Mouse (Mus musculus) olfactory bulb, adult 2 months (tissue): ENCODE measurements around the gene Fars2. TPM values are rescaled to one million over a fixed set of nuclear protein-coding genes. Genes with fewer than 3 reads are reported as not detected.

ENCODE experiments used
- H3K27ac ChIP-seq: fragments of 200-500 bp; 2 replicates; pipeline ENCODE4 v1.5.1; 2012; ENCODE audit warnings: low read depth, low read length; ENCODE audit not compliant: insufficient read depth
- H3K4me1 ChIP-seq: fragments of 200-500 bp; 2 replicates; pipeline ENCODE4 v1.6.1; 2012; ENCODE audit warnings: low read length; ENCODE audit not compliant: control insufficient read depth, insufficient read depth
- H3K4me3 ChIP-seq: fragments of 200-500 bp; 2 replicates; pipeline ENCODE4 v1.5.1; 2012; ENCODE audit warnings: mild to moderate bottlenecking, low read depth, low read length, moderate library complexity; ENCODE audit not compliant: insufficient read depth
- CTCF ChIP-seq: fragments of 200-500 bp; IDR thresholded peaks from 2 replicates; pipeline ENCODE4 v1.5.1; 2012; ENCODE audit warnings: low read depth, mild to moderate bottlenecking, low read length, moderate library complexity; ENCODE audit not compliant: insufficient read depth
- POLR2A ChIP-seq: fragments of 200-500 bp; IDR thresholded peaks from 2 replicates; pipeline ENCODE4 v1.6.1; 2012; ENCODE audit warnings: mild to moderate bottlenecking, low read depth, low read length, moderate library complexity; ENCODE audit not compliant: insufficient read depth
- WGBS: fragments of 180-500 bp; shearing (Covaris S2); methylation state at CpG from one replicate; pipeline ENCODE4 v1.1.7; 2018; 5-methylcytosine and 5-hydroxymethylcytosine counted together
- polyA plus RNA-seq: library from polyadenylated mRNA; stranded (reverse); fragments of >200 nt; gene quantifications from 2 replicates; pipeline ENCODE4 v1.2.4, GENCODE M21; 2012; ENCODE audit warnings: low replicate concordance; ENCODE audit not compliant: missing spikeins, insufficient read depth, insufficient read length

Fars2 gene
- polyA plus RNA-seq, 1 experiment: not detected

DNA sequence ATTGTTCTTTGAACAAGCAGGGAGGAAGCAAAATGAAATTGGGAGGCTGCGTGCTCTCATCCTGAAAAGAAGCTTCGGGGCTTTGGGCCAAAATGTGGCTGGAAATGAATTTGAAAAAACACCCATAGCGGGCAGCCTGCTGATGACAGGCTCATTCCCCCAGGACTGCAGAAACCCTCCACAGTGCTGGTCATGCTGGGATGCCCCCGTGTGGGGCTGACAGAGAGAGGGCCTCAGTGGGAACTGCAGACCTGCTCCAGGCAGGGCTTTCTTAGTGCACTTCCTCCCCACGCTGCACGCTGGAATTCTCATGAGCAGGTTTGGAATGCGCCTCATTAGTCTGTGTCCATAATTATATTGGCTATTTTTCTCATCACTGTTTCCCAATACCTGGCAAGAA, 373.4 kb downstream of the Fars2 start:
- Histone ChIP-seq H3K4me3 (no peak overlapping the region), H3K27ac (no peak overlapping the region), H3K4me1 (peaks cover 18% of the 10 kb centered on the region)
- no peak for TF ChIP-seq CTCF
- TF ChIP-seq POLR2A: no peak
- 43% methylated on average over 7 of the region's 7 CpGs for WGBS

DNA sequence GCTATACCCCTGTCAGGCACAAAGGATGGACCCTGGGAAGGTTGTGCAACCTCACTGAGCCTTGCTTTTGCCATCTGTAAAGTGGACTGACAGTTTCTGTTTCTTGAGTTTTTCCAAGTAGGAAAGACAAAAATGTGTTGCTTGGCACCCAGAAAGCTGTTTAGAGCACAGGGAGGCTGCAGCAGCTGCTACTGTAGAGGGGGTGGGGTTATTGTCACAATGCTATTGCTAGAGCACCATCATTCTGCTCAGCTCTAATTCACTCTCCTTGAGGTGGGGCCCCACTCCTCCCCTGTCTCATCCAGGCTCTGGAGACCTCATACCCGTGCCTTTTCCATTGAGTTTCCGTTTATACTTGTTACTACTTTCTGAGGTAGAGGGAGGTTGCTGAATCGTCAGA, 375.2 kb downstream of the Fars2 start:
- TF ChIP-seq POLR2A (no peak), CTCF (no peak)
- H3K27ac ChIP-seq: peak overlapping the region; percentile 18; the same call in 1 of the 2 replicates
- H3K4me1 ChIP-seq: peaks cover 18% of the 10 kb centered on the region
- H3K4me3 ChIP-seq: no peak overlapping the region
- 48% methylated on average over 3 of the region's 3 CpGs for WGBS

DNA sequence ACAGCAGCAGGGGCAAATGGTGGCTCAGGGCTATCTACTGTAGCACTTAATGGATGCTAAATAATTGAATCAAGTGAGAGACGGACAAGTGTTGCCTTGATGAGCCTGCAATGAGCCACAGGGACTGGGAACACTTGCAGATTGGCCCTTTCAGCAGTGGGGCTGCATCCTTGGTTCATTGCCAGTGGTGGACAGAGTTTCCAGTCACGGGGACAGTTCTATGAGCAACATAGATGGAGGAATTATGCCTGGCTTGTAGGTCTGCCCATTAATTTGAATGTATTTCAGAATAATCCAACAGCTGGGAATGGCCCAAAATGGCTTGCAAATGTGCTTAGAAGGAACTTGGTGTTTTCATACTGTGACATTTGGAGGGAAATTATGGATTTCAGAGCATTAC, 376.1 kb downstream of the Fars2 start:
- TF ChIP-seq POLR2A (no peak), CTCF (no peak)
- Histone ChIP-seq H3K4me3 (no peak overlapping the region), H3K27ac (no peak overlapping the region), H3K4me1 (peaks cover 16% of the 10 kb centered on the region)
- 44% methylated on average over 2 of the region's 2 CpGs for WGBS

DNA sequence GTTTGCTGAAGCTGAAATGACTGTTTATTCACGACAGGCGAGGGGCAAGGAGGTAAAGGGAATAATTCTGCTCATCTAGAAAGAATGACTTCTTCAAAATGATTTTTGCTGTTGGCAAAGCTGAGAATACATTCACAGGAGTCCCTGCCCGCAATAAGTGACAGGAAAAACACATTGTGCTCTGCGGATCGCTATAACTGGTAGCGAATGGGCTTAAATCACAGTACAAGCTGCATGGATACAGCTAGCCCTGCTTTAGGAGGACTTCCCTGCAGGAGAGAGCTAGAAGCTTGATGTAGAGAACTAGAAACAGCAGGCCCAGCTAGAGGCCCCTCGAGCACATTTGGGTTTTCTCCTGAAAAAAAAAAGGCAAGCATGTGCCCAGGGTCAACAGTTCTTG, 376.6 kb downstream of the Fars2 start:
- Histone ChIP-seq H3K27ac (no peak overlapping the region), H3K4me1 (peaks cover 16% of the 10 kb centered on the region), H3K4me3 (no peak overlapping the region)
- 68% methylated on average over 7 of the region's 7 CpGs for WGBS
- TF ChIP-seq POLR2A (no peak), CTCF (no peak)

DNA sequence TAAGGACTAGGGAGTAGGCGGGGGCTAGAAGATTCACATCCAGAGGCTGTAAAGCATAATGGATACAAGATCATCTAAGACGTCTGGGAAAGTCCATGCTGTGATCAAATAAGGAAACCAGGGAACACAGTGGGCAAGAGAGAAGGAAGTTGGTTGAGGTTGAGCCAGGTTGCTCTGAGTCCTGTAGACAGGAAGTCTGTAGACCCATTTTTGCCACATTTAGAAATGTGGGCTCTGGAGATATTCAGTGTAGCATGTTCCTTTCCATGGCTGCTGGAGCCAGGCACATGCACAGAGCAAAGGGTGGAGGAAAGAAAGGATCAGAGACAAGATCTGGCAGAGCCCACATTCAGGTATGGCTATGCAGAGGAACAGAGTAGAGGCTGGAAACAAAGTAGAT, 378.8 kb downstream of the Fars2 start:
- 99% methylated on average over 2 of the region's 2 CpGs for WGBS
- H3K4me1 ChIP-seq: peaks cover 10% of the 10 kb centered on the region
- no peak overlapping the region for H3K27ac ChIP-seq
- no peak overlapping the region for H3K4me3 ChIP-seq
- TF ChIP-seq CTCF (no peak), POLR2A (no peak)

DNA sequence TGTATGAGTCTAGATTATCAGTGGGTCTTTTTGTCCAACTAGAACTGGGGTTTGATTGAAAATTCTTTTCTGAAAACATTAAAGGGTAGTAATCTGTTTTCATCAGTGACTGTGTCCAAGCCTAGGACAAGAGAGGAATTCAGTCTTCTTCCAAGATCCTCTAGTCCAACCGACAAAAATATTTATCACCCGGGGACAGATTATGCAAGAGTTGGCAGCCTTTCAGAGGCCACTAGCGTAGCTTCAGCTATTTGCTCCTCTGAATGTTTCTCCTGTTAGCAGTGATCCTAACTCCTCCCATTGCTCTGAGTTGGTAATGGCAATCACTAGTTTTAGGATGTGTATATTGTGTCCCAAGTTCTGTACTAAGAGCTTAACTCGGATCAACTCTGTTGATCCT, 380.1 kb downstream of the Fars2 start:
- 64% methylated on average over 4 of the region's 4 CpGs for WGBS
- TF ChIP-seq POLR2A: no peak
- no peak for TF ChIP-seq CTCF
- H3K4me3 ChIP-seq: no peak overlapping the region
- peaks cover 5% of the 10 kb centered on the region for H3K4me1 ChIP-seq
- H3K27ac ChIP-seq: no peak overlapping the region

DNA sequence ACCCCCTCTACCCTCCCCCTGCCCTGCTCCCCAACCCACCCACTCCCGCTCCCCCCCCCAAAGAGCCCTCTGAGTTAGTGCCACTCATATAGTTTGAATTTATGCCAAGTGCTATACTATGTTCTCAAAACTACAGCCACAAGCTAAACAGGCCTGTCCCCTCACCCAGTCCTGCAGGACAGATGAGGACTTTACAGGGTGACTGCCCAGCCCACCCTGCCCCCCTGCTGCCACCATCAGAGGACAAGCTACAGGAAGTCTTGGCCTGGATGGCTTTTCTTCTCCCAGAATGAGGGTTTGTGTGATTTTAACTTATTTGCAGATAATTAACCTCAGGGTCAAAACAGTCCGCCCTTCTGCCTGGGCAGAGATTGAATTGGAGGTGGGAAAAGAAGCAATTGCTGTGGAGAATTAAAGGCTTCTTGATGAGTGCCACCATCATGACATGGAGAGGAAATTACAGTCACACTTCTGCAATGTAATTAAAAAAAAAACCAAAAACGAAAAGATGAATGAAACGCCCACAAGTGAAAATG, 383.2 kb downstream of the Fars2 start:
- Histone ChIP-seq H3K27ac (no peak overlapping the region), H3K4me3 (no peak overlapping the region), H3K4me1 (peaks cover 4% of the 10 kb centered on the region; the same call in 1 of the 2 replicates)
- TF ChIP-seq POLR2A: no peak
- no peak for TF ChIP-seq CTCF
- WGBS: 71% methylated on average over 4 of the region's 4 CpGs

DNA sequence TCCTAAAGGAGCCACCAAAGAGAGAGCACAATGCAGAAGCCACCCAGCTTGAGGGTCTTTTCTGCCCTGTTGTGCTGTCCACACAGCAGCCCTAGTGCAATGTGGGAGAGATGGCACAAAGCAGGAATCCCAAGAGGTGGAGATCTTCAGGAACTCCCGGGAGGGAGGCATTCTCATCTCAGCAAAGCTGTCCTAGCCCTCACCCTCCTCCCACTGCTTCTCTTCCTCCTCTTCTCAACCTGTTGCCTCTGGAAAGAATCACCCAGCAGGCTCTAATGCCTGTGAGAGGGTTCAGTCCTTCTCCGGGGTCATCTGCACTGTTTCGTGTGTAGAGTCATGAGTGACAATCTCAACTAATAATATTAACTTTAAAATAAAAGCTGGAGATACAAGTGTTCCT, 386.3 kb downstream of the Fars2 start:
- peaks cover 7% of the 10 kb centered on the region for H3K4me1 ChIP-seq
- no peak overlapping the region for H3K27ac ChIP-seq
- TF ChIP-seq CTCF: no peak
- no peak for TF ChIP-seq POLR2A
- whole genome bisulfite sequencing: 75% methylated on average over 3 of the region's 3 CpGs
- H3K4me3 ChIP-seq: no peak overlapping the region

DNA sequence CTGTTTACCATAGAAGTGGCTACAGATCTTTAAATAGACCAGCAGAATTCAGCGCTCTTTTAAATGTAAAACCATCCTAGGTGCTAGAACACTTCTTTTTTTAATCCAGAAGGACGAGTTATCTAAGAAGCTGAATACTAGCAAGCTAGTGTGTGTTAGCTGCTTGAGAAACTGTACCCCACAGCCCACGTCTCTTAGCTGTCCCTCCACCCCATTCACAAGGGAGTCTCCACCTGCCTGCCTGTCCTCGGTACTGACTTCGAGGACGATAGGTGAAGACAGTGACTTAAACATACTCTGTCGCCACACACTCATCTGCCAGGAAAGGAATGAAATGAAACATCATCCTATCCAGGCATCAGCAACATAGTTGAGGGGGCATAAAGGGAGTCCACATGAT, 386.8 kb downstream of the Fars2 start:
- H3K4me3 ChIP-seq: no peak overlapping the region
- 85% methylated on average over 7 of the region's 7 CpGs for WGBS
- no peak for TF ChIP-seq POLR2A
- no peak for TF ChIP-seq CTCF
- peaks cover 7% of the 10 kb centered on the region for H3K4me1 ChIP-seq
- H3K27ac ChIP-seq: no peak overlapping the region

DNA sequence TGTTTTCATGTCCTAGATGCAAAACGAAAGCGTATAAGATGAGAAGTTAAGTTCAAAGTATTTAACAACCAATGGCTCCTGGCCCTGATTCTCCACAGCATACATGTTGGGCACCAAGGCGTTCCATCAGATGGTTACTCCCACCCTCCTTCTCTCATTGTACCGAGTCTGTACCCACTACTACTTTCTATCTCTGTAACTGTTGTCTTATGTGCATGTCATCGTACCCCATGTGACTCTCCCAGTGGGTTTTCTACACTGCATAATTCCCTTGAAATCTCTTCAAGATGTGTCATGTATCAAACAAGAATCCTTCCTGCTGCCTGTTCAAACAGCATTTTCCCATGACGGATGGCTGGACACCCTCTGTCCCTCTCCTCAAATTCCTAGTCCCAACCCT, 388.5 kb downstream of the Fars2 start:
- no peak overlapping the region for H3K27ac ChIP-seq
- TF ChIP-seq CTCF (no peak), POLR2A (no peak)
- peaks cover 7% of the 10 kb centered on the region for H3K4me1 ChIP-seq
- no peak overlapping the region for H3K4me3 ChIP-seq
- WGBS: 86% methylated on average over 6 of the region's 6 CpGs
